Mouse (Mus musculus): Measurements from ENCODE around the gene Abhd16a. TPM values are rescaled to one million over a fixed set of nuclear protein-coding genes. Genes with fewer than 3 reads are reported as not detected.

The Abhd16a gene
- 77.1 and 81.4 TPM in 2 replicates for polyA plus RNA-seq (2014; fragmentation: Nextera tagmentation; extraction: Ambion mirVana)

- ATAC-seq (ENCODE audit: insufficient number of reproducible peaks, insufficient read depth, low FRiP score, low read depth), result peak; percentile 96
- Histone ChIP-seq H3K9me3 (ENCODE audit: control insufficient read depth, low read depth, low read length) (no peaks in the 10 kb centered on the region), H3K27ac (ENCODE audit: low read length) (peak within 1 kb of the TSS; percentile 92), H3K36me3 (ENCODE audit: control insufficient read depth, insufficient read depth, low read length) (peaks cover 21% of the 10 kb centered on the region), H3K27me3 (ENCODE audit: control insufficient read depth, insufficient read depth, low read length) (no peaks in the 10 kb centered on the region), H3K9ac (replicated peaks; ENCODE audit: low read depth, low read length) (peak within 1 kb of the TSS; percentile 77), H3K4me3 (ENCODE audit: low read depth, low read length) (peak within 1 kb of the TSS; percentile 54), H3K4me2 (replicated peaks; ENCODE audit: low read depth, low read length) (peak within 1 kb of the TSS; percentile 52), H3K4me1 (ENCODE audit: control insufficient read depth, insufficient read depth, low read length) (peaks cover 10% of the 10 kb centered on the region)
- WGBS, result 3% methylated on average over 67 of the region's 67 CpGs
Measured at GRCm38 (mm10) chr17:35088825-35089644, at the start of gene Abhd16a. Gene Abhd16a (plus strand): TSS chr17:35089263.

- Histone ChIP-seq H3K4me2 (replicated peaks; ENCODE audit: low read depth, low read length) (no peak overlapping the region), H3K27me3 (ENCODE audit: control insufficient read depth, insufficient read depth, low read length) (no peaks in the 10 kb centered on the region), H3K9me3 (ENCODE audit: control insufficient read depth, low read depth, low read length) (no peaks in the 10 kb centered on the region), H3K36me3 (ENCODE audit: control insufficient read depth, insufficient read depth, low read length) (no peaks in the 10 kb centered on the region), H3K9ac (replicated peaks; ENCODE audit: low read depth, low read length) (no peak overlapping the region), H3K4me1 (ENCODE audit: control insufficient read depth, insufficient read depth, low read length) (peaks cover 26% of the 10 kb centered on the region), H3K27ac (ENCODE audit: low read length) (peak overlapping the region; percentile 67; the same call in 1 of the 2 replicates), H3K4me3 (ENCODE audit: low read depth, low read length) (no peak overlapping the region)
- 73% methylated on average over 4 of the region's 4 CpGs for WGBS
- ATAC-seq (ENCODE audit: insufficient number of reproducible peaks, insufficient read depth, low FRiP score, low read depth), result no peak
Measured at GRCm38 (mm10) chr17:35043794-35044193, 45.3 kb upstream of the Abhd16a start.

DNA sequence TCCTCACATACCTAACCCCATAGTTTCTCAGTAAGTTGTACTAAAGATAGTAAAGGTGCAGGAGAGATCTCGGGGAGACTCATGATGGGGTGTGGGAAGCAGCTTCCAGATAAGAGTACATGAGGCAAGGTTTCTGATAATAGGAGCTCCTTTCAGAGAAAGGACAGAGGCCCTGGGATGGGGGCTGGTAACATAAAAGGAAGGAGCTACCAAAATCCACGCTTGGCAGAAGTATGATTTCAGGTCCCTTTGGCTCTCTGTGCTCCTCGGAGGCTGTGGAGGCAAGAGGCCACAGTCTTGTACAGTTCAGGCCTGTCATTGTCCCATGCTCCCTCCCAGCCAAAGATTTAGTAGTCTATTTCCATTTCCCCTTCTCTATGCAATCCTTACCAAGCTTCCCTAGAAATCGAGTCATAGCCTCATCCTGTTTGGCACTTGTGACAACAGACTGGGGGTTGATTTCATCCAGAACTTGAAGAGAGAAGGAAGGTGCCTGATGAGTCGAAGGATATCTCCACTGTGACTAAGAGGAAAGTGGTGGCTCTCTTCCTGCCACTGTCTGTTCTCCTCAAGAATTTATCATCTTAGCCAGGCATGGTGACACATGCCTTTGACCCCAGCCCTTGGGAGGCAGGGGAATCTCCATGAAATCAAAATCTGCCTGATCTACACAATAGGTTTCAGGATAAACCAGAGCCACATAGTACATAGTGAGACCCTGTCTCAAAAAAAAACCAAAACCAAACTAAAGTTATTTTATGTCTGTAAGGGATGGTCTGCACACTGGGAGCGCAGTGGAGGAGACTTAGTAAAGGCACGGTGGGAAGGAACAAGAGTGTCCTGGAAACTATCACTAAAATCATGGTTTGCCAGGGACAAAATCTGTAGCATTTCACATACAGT, 43.9 kb upstream of the Abhd16a start:
- H3K4me3 ChIP-seq (ENCODE audit: low read depth, low read length), result peak overlapping the region; percentile 61
- H3K9ac ChIP-seq (replicated peaks; ENCODE audit: low read depth, low read length), result no peak overlapping the region
- no peaks in the 10 kb centered on the region for H3K36me3 ChIP-seq (ENCODE audit: control insufficient read depth, insufficient read depth, low read length)
- H3K9me3 ChIP-seq (ENCODE audit: control insufficient read depth, low read depth, low read length), result no peaks in the 10 kb centered on the region
- H3K4me2 ChIP-seq (replicated peaks; ENCODE audit: low read depth, low read length), result peak overlapping the region; percentile 98
- WGBS, result 78% methylated on average over 7 of the region's 7 CpGs
- H3K27ac ChIP-seq (ENCODE audit: low read length), result no peak overlapping the region; the same call in 1 of the 2 replicates
- H3K27me3 ChIP-seq (ENCODE audit: control insufficient read depth, insufficient read depth, low read length), result no peaks in the 10 kb centered on the region
- H3K4me1 ChIP-seq (ENCODE audit: control insufficient read depth, insufficient read depth, low read length), result peaks cover 35% of the 10 kb centered on the region
- no peak for ATAC-seq (ENCODE audit: insufficient number of reproducible peaks, insufficient read depth, low FRiP score, low read depth)

- Histone ChIP-seq H3K4me1 (ENCODE audit: control insufficient read depth, insufficient read depth, low read length) (peaks cover 35% of the 10 kb centered on the region), H3K36me3 (ENCODE audit: control insufficient read depth, insufficient read depth, low read length) (no peaks in the 10 kb centered on the region), H3K4me3 (ENCODE audit: low read depth, low read length) (peak overlapping the region; percentile 61), H3K9ac (replicated peaks; ENCODE audit: low read depth, low read length) (peak overlapping the region; percentile 92), H3K9me3 (ENCODE audit: control insufficient read depth, low read depth, low read length) (no peaks in the 10 kb centered on the region), H3K27me3 (ENCODE audit: control insufficient read depth, insufficient read depth, low read length) (no peaks in the 10 kb centered on the region), H3K27ac (ENCODE audit: low read length) (peak overlapping the region; percentile 100), H3K4me2 (replicated peaks; ENCODE audit: low read depth, low read length) (peak overlapping the region; percentile 98)
- 4% methylated on average over 43 of the region's 48 CpGs for WGBS
- no peak for ATAC-seq (ENCODE audit: insufficient number of reproducible peaks, insufficient read depth, low FRiP score, low read depth)
Measured at GRCm38 (mm10) chr17:35045807-35046680, 43.0 kb upstream of the Abhd16a start.

GRCm38 (mm10) chr17:35046681-35047455, 42.2 kb upstream of the Abhd16a start, which contains the start of gene Msh5:
Gene Msh5 (minus strand): TSS chr17:35046745.
- no peaks in the 10 kb centered on the region for H3K36me3 ChIP-seq (ENCODE audit: control insufficient read depth, insufficient read depth, low read length)
- peak within 1 kb of the TSS; percentile 92 for H3K9ac ChIP-seq (replicated peaks; ENCODE audit: low read depth, low read length)
- H3K4me1 ChIP-seq (ENCODE audit: control insufficient read depth, insufficient read depth, low read length), result peaks cover 36% of the 10 kb centered on the region

GRCm38 (mm10) chr17:35047688-35048087, 41.4 kb upstream of the Abhd16a start:
- Histone ChIP-seq H3K36me3 (ENCODE audit: control insufficient read depth, insufficient read depth, low read length) (peaks cover 6% of the 10 kb centered on the region), H3K9ac (replicated peaks; ENCODE audit: low read depth, low read length) (no peak overlapping the region), H3K27me3 (ENCODE audit: control insufficient read depth, insufficient read depth, low read length) (no peaks in the 10 kb centered on the region), H3K27ac (ENCODE audit: low read length) (peak overlapping the region; percentile 100), H3K4me2 (replicated peaks; ENCODE audit: low read depth, low read length) (peak overlapping the region; percentile 28), H3K4me1 (ENCODE audit: control insufficient read depth, insufficient read depth, low read length) (peaks cover 42% of the 10 kb centered on the region), H3K9me3 (ENCODE audit: control insufficient read depth, low read depth, low read length) (no peaks in the 10 kb centered on the region), H3K4me3 (ENCODE audit: low read depth, low read length) (no peak overlapping the region)
- ATAC-seq (ENCODE audit: insufficient number of reproducible peaks, insufficient read depth, low FRiP score, low read depth), result no peak
- WGBS, result 38% methylated on average over 1 of the region's 1 CpGs

More at GRCm38 (mm10) chr17:35046681-35047455, 42.2 kb upstream of the Abhd16a start, which contains the start of gene Msh5:
- H3K9me3 ChIP-seq (ENCODE audit: control insufficient read depth, low read depth, low read length), result no peaks in the 10 kb centered on the region
- no peaks in the 10 kb centered on the region for H3K27me3 ChIP-seq (ENCODE audit: control insufficient read depth, insufficient read depth, low read length)
- H3K27ac ChIP-seq (ENCODE audit: low read length), result peak within 1 kb of the TSS; percentile 100
- H3K4me3 ChIP-seq (ENCODE audit: low read depth, low read length), result peak within 1 kb of the TSS; percentile 61
- ATAC-seq (ENCODE audit: insufficient number of reproducible peaks, insufficient read depth, low FRiP score, low read depth), result peak; percentile 91
- peak within 1 kb of the TSS; percentile 98 for H3K4me2 ChIP-seq (replicated peaks; ENCODE audit: low read depth, low read length)
- WGBS, result 2% methylated on average over 33 of the region's 33 CpGs

GRCm38 (mm10) chr17:35048149-35048931, 40.7 kb upstream of the Abhd16a start:
- Histone ChIP-seq H3K9ac (replicated peaks; ENCODE audit: low read depth, low read length) (no peak overlapping the region), H3K27me3 (ENCODE audit: control insufficient read depth, insufficient read depth, low read length) (no peaks in the 10 kb centered on the region), H3K9me3 (ENCODE audit: control insufficient read depth, low read depth, low read length) (no peaks in the 10 kb centered on the region), H3K4me1 (ENCODE audit: control insufficient read depth, insufficient read depth, low read length) (peaks cover 46% of the 10 kb centered on the region), H3K27ac (ENCODE audit: low read length) (peak overlapping the region; percentile 100), H3K36me3 (ENCODE audit: control insufficient read depth, insufficient read depth, low read length) (peaks cover 12% of the 10 kb centered on the region), H3K4me2 (replicated peaks; ENCODE audit: low read depth, low read length) (peak overlapping the region; percentile 28), H3K4me3 (ENCODE audit: low read depth, low read length) (no peak overlapping the region)
- WGBS, result 27% methylated on average over 11 of the region's 11 CpGs
- ATAC-seq (ENCODE audit: insufficient number of reproducible peaks, insufficient read depth, low FRiP score, low read depth), result no peak

All from stomach, embryonic 14.5 days (tissue).